Mouse (Mus musculus) kidney, adult 2 months (tissue): Measurements from ENCODE around the gene Mfsd4b1.

Source experiments
- CTCF ChIP-seq: fragments of 200-500 bp; conservative IDR thresholded peaks from 2 replicates; pipeline ENCODE4 v1.5.1; 2011; ENCODE audit warnings: low read depth, mild to moderate bottlenecking, control low read depth, low read length, moderate library complexity, mixed read lengths; ENCODE audit not compliant: insufficient read depth, insufficient read length
- POLR2A ChIP-seq: fragments of 200-500 bp; IDR thresholded peaks from one replicate; pipeline ENCODE4 v1.6.1; 2011; ENCODE audit warnings: low read depth, low read length, control low read depth

DNA sequence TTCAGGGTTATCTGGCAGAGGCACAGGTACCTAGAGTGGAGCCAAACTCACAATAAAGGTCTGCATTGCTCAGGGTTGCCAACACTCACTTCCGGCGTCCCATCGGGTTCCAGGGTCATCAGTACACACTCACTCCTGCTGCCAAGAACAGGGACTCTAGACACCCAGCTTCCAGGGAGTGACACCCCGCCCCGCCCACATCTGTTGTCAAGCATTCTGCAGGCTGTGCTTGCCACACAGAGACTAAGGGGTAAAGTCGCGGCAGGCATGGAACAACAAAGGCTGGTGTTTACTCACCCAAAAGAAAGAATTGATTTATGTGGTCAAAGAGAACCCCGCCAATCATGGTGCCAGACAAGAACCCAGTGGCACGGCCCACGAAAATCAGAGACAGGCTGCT lies 18.1 kb downstream of the Mfsd4b1 start:
- no peak for TF ChIP-seq POLR2A
- no peak for TF ChIP-seq CTCF
